Mouse (Mus musculus) thymus, postnatal 25 days (tissue): ENCODE measurements around the gene Cdadc1.
"Not testable (repeated sequence)": the region's sequence is repeated elsewhere in the genome, so short reads cannot be mapped to it uniquely, and the experiment has no call there.

Experiments
- DNase-seq: peaks from one replicate; pipeline ENCODE4 v3.0.0; 2022

The Cdadc1 gene

DNA sequence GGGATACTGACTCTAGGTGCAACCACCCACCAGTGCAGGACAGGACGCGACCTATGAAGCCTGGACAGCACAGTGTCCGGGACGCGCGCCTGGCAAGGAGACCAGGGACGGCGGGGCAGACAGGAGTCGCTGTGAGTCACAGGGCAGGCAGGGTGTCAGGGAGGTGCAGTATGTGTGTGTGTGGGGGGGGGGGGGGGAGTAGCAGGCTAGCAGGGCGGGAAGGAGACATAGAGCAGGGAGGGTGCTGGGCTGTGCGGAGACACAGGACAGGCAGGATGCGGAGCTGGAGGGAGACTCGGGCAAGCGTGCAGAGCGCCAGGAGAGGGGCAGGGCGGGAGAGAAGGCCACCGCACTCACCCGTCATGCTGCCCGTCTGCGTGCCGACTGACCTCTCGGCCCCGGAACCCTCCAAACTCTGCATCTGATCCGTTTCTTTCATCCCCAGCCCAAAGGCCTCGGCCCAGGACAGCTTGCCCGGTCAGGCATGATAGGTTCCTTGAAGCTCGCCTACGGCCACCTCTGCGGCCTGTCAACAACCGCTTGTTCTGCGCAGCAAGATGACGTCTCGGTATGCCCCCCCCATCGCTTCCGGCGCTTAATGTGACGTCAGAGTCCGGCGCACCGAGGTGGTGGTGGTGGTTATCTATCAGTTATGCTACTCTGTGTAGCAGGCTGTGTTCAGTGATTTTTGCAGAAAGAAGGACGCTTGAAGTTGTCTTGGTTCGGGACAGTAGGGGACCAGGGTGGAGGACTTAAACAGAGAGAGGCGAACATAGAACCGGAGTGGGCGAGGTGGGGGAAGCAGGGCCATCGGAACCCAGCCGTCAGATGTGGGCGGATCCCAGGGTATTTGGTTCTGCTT, at the start of gene Cdadc1:
Gene Cdadc1 (minus strand): TSS at position 562 of the 862 bp plus-strand sequence.
- DNase-seq: peak; percentile 97

DNA sequence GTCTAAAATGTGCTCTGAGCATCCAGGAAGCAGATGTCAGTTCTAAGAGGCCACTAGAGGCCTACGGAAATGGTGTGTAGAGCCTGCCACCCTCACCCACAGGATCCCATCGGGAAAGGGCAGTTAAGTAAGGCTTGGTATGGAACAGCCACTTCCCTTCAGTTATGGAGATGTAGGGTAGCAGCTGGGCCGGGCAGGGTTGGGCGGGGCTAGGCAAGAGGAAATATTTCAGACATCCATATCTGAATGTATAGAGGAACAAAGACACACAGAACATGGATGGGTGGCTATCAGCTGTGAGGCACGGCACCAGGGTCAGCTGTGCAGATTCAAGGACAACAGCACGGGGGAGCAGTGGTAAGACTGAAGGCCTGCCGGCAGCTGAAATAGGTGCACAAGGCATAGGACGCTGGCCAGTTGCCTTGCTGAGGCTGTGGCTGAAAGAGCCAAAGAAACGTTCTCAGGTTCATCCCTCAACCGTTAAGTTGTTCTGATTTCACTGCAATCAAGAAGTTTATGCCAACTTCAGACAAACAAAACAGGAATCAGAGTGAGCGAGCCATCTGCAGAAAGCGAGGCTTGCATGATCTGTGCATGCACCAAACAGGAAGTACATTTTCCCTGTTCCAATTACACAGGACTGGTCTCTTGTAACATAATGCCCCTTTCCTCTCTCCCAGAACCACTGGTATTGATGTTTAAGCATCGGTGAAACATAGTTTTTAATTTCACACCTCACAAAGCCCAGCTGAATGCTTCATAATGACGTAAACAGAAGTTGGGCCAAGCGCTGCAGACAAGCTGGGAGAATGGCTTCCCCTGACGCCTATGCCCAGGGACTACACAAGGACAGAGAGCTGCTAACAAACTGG, 49.3 kb upstream of the Cdadc1 start:
- no peak for DNase-seq

DNA sequence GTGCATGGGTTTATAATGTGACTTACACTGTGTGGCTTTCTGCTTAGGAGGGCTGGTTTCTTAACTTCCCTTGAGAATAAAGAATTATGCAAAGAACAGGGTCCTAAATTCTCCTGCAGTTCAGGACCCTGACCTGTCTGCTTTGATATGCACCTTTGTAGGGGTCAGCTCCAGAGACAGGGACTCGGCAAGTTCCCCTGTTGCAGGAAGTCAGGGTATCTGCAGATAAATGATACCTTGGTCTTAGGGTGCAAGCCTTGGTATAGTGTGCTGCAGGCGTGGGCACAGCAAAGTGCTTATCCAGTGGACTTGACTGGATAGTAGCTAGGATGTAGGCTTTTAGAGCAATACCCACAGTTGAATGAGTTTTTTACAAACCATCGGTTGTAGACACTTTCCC, 47.1 kb upstream of the Cdadc1 start:
- DNase-seq: no peak

DNA sequence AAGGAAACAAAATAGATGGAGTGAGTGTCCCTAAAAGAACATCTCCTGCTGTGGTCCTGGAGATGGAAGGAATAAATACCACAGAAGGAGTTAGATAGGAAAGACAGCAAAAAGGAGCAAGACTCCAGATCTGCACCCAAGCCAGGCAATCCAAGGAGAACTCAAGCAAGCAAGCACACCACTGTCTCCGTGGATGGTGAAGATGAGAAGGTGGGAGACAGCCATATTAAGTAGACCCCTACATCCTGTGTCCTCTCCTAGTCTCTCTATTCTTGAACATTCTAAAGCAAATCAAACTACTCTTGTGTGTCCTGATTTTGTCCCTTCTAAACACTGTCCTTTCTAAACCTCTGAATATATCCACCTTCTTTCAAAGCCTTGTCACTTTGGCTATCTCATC, 46.4 kb upstream of the Cdadc1 start:
- DNase-seq: no peak

DNA sequence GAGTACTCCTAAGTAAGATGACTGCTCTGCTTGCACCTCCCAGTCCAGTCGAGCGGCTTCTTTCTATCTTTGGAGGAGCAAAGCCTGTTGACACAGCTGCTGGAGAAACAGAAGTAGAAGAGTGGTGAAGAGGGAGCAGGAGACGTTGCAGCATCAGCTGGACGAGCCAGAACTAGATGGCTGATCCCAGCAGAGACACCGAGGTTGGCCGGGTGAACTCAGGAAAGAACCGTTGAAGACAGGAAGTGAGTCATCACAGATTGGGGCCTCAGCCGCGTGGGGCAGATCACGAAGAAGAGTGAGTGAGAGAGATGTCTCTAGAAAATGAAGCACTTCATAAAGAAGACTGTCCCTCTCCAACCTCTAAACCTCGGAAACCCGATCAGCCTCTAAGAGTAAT, 45.8 kb upstream of the Cdadc1 start:
- peak; percentile 55 for DNase-seq

DNA sequence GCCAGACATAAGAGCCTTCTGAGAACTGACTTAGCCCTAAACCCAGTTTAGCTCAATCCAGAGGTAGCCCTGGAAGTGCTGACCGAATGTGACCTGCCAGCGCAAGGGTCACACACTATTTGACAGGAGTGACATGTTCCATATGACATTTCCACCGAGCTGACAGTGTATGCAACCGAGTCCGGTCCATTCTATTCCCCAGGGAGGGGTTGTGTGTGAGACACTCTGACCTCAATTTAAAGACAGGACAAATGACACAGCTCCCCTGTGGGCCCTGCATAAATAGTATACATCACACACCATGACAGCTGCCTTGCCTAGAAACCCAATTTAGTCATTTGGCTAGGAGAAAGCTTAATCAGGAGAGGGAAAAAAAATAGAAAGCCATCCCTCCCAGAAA, 44.1 kb upstream of the Cdadc1 start:
- DNase-seq: no peak

DNA sequence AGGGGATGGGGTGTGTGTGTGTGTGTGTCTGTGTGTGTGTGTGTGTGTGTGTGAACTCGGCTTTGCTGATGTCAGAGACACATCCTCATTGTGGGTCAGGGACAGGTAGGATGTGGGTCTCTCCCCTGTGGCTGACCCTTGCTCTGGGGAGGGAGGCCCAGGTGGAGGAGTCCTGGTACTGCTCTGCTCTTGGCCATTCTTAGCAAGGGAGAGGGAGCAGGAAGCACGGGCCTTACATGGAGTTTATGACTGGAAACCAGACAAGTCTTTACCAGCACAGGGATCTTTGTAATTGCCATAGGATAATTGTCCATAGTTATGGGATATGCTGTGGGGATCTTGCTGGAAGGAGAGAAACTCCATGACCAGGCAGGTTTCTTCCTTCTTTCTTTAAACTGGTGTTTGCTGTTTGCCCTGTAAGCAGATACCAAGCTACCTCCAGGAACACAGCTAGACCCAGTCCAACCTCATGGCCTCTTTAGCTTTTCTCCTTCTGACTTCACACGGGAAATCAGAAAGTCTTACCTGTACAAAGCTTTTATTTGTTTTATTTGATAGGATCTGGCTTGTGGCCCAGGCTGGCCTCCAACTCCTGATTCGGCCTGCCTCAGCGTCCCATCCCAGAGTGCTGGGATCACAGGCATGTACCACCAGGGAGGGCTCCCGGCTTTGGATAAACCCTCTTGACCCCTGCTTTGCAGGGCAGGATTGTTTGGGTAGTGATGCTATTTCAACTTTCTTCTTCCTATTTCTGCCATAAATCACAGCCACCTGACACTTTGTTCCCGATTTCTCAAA, 41.3 kb upstream of the Cdadc1 start:
- DNase-seq: no peak

DNA sequence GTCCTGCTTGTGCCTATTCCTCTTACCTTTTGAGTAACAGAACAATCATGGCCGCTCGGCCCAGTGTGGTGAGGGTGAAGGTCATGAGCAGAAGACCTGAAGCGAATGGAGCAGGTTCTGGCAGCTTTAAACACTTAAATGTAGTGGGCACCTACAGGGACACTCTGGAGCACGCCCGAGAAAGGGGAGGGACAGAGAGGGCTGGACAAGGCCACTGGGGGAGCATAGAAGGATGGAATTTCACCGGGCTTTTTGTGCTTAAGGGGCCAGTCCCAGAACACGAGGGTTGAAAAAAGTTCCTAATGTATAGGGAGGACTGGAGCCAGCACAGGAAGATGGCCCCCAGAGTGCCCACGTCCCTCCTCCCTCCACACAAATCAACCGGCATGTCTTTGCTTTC, 36.2 kb upstream of the Cdadc1 start:
- no peak for DNase-seq

DNA sequence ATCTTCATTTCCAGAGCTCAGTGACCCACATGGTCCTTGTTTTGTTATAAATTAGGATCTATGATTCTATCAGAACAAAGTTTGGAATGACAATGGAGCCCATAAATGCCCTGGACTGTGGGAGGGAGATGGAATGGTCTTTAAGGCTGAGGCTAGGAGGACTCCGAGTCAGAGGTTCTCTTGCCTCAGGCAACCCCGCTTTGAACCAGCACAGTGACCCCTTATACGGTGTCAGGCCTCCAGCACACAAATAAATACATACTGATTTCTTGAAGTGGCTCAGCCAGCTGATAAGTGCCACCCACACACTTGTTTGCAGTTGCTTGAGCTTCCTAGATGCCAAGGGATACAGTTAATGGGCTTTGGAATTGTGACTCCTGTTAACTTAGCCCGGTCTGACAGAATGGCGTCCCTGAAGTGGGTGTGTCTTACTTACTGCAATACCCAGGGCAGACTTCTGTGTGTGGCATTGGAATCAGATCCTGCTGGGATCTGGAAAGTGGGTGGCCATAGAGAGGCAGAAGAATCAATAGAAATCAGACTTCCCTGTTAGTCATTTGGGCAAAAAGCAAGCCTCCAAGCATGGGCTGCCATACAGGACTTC, 35.6 kb upstream of the Cdadc1 start:
- DNase-seq: no peak

DNA sequence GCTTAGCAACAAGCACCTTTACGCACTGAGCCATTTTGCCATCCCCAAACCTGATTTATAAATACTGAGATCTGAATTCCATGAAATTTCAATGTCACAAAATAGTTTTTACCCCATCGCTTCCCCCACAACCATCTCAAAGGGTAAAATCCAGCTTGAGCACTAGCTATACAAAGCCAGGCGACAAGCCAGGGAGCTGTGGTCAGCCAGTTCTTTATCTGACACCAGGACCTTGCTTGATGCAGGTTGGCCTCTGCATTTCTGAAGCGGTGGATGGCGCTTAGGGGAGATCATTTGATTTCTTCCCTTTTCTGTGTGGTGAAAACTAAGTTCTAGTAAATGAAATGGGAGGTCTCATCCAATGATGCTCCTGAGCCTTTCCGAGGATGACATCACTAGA, 34.3 kb upstream of the Cdadc1 start:
- DNase-seq: no peak

DNA sequence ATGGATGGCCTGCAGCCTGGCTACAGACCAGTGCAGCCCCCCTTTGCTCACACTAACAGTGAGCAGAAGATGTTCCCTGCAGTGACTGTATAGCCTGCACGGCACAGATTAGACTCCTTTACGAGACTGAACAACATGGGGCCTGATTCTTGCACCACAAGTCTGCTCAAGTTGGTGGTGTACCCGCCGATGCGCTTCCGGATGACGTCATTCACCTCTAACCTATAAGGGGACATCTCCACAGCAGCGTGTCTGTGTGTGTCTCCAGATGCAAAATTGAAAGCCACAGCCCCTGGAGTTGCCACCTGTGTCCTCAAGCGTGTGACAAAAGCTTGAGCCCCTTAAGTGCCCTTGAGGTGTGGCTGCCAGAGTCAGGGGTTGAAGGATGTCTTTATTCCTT, 32.3 kb upstream of the Cdadc1 start:
- DNase-seq: no peak

DNA sequence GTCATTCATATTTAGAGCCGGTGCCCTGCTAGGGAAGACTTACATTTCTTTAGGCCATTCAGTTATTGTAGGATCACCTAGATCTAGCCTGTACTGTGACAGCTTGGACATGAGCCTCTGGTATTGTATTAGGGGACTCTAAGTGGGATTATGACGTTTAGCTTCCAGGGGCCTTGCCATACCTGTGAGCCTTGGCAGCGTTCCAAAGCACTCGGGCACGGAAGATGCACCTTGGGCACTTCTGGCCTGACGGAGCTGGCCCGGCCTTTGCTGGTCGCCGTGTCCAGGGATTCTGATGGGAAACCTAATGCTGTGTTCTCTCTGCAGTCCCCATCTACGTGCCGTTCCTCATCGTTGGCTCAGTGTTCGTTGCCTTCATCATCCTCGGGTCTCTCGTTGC, 31.5 kb upstream of the Cdadc1 start:
- DNase-seq: no peak

DNA sequence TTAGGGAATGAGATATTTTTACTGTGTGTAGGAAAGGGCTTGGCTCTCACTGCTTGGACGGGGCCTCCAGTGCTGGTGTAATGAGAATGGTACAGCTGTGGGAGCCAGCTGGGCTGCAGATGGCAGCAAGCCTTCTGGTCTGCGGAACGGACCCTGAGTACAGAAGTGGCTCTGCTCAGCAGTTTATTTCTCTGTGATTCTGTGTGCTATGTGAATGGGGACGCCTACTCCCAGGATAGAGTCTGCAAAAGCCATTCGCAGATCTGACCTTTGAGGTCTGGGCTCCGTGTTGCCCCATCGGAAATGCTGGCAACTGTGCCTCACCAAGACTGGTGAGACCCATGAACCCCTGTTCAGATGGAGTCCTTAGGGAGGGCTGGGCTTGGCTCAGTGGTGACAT, 30.1 kb upstream of the Cdadc1 start:
- DNase-seq: no peak

DNA sequence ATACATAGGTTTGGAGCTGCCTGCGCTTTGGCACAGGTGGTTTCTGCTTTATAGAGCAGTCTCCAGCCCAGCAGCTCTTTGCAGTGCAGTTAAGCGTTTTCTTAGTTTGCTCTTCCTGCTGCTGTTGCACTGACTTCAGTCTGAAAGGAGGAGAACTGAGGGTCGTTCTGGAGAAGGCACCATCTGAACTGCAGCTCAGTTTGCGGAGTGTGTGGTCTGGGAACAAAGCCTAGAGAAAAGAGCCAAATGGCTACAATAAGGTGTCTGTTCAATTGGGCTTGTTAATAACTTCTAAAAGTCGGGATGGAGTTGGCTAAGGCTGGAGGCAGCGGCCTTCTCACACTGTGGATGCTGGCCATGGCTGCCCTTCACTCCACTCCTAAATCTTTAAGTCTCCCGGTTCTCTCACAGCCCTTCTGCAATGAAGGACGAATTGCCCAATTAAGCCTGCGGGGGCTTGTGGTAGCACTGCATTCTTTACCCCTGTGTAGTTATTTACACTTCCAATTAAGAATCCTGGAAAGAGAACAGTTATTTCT, 29.5 kb upstream of the Cdadc1 start:
- no peak for DNase-seq

DNA sequence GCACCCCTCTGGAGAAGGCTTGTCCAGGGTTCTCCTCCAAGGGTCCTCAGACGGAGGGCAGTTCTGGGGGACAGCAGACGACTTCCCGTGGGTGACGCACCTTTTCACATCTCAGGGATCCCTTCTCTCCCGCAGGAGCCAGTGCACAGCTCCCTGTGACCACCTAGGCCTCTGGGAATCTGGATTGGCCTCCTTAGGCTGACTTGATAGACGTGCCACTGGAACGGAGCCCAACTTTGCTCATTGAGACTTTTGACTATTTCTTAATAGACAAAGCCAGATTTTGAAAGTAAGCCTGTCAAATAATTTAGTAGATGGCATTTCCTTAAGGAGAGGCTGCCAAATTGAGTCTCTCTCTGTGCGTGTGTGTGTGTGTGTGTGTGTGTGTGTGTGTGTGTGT, 29.0 kb upstream of the Cdadc1 start:
- DNase-seq: no peak

DNA sequence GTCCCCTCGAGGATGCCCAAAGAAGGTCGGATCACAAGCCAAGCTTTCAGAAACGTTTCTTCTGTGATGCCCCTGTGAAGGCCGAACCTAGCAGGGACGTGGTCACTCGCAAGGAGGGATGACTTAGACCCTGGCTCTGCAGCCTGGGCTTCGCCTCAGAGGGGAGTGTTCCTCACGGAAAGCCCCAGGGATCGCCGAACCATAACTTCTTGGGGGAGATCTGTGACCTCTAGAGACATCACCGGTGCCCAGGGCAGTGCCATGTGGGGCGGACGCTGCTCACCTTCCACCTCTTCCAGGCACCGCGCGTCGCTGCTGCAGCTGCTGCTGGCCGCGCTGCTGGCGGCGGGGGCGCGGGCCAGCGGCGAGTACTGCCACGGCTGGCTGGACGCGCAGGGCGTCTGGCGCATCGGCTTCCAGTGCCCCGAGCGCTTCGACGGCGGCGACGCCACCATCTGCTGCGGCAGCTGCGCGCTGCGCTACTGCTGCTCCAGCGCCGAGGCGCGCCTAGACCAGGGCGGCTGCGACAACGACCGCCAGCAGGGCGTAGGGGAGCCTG, 28.1 kb upstream of the Cdadc1 start:
- no peak for DNase-seq

DNA sequence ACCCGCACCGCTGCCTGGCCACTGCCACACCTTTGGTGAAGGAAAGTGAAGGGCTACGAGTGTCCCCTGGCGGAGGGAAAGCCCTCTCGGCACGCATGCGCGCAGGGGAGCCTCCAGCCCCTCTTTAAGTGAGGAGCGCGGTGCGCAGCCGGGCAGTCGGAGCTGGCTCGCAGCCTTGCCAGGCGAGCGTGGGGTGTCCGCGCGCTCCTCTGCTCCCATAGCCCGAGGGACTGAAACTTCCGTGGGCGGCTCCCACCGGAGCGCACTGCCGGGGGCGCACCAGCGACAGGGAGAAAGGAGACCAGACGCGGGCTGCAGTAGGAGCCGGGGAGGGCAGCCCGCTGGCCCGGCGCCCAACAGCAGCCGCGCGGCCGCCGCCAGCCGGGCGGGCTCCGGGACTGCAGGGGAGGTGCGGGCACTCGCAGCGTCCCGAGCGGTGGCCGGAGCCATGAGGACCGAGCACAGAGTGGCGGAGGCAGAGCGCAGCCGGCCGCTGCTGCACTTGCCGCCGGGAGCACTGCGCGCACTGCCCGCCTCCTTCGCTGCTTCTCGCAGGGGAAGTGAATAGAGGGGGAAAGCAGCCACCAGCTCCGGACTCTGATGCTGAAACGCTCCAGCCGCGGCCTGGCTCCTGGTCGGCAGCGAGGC, 27.5 kb upstream of the Cdadc1 start, which contains the start of gene Shisa2:
Gene Shisa2 (plus strand): TSS at position 151 of the 648 bp plus-strand sequence.
- DNase-seq: peak; percentile 50

DNA sequence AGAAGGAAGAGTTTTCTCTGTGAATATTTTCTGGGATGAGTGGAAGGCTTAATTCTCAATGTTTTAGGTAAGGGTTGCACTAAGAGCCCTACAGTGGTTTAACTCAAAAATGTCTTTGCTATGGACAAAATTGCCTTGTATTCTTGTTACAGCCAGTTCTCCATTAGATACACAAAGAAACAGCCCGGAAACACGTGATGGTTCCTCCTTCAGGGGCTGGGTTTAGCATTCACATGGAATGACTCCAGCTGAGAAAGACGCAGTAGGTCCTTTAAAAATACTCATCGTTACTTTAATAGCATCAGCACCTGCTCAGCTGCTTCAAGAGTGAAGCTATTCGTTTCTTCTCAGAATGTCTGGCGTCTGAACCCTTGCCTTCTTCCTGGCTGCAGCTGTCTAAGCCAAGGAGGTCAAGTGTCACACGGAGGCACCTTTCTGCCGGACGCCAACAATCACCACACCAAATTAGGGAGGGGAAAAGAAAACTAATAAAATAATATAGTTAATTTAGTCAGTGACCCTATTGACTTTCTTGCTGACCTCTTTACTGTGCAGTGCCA, 26.6 kb upstream of the Cdadc1 start:
- no peak for DNase-seq

DNA sequence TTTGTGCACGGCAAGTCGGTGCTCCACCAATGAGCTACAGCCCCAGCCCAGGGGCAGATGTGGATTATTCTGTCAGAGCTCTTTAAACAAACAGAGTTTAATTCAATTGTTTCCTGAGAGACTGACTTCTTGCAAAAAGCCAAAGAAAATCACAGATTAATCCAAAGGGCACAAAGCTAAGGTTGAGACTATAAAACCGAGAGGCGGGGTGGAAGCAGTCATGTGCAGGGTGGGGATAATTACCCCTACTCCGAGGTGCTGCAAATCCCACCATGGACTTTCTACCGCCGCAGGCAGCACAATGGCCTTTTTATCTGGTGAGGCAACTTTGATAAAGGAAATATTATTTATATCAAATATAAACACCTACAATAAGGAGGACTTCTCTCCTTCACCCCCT, 19.0 kb upstream of the Cdadc1 start:
- no peak for DNase-seq

DNA sequence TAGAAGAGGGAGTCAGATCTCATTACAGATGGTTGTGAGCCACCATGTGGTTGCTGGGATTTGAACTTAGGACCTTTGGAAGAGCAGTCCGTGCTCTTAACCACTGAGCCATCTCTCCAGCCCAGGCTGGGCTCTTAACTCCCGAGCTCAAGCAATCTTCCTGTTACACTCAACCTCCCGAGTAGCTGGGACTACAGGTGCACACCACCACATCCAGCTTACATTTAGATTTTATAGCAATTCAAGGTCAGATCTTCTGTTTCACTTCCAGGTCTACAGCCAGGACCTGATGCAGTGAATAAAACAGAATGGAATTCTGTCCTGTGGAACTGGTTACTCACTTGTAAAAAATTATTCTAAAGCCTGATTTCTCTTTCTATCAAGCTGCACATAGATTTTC, 16.4 kb upstream of the Cdadc1 start:
- not testable (repeated sequence) for DNase-seq
